Mouse (Mus musculus): ENCODE data around the gene Fn3k.

Fn3k gene

DNA sequence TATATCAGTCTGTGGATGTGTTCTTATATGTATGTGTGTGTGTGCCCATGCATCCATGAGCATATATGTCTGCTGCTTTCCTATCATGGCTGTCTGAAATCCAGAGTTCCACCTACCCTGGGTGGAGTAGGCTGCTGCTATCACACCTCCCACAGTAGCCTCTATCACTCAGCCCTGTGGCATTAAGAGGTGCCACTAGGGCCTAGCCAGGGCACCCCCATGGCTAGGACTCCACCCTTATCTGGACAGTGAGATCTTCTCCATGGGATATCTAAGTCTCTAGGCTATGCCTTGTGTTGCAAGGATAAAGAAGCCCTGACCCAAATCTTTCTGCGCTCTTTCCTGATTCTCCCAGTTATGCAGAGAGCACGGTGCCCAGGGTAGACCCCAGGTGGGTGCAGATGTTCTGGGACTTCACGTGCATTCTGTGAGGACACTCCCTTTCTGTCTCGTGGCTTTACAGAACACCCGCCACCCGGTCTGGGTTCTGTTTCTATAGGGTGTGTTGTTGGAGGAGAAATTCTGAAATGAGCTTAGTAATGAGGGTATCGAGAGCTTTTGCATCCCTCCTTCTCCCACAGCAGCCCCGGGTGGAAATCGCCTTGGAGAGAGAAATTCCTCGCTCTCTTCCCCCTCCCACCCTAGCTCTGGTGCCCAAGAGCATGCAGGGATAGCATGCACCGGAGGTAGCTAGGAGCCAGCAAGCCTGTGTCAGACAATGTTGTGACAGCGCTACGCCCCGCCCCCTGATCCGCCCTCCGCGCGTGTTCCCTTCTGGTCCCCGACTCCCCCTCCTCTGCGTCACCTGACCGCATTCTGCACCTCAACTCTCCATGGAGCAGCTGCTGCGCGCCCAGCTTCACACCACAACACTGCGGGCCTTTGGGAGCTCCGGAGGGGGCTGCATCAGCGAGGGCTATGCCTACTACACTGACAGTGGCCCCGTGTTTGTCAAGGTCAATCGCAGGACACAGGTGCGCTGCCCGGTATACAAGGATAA, at the start of gene Fn3k:
Fn3k (plus strand) TSS at position 758 of the 1,000 bp plus-strand sequence.
- DNase-seq (ENCODE audit: low spot score) = peak; percentile 88

DNA sequence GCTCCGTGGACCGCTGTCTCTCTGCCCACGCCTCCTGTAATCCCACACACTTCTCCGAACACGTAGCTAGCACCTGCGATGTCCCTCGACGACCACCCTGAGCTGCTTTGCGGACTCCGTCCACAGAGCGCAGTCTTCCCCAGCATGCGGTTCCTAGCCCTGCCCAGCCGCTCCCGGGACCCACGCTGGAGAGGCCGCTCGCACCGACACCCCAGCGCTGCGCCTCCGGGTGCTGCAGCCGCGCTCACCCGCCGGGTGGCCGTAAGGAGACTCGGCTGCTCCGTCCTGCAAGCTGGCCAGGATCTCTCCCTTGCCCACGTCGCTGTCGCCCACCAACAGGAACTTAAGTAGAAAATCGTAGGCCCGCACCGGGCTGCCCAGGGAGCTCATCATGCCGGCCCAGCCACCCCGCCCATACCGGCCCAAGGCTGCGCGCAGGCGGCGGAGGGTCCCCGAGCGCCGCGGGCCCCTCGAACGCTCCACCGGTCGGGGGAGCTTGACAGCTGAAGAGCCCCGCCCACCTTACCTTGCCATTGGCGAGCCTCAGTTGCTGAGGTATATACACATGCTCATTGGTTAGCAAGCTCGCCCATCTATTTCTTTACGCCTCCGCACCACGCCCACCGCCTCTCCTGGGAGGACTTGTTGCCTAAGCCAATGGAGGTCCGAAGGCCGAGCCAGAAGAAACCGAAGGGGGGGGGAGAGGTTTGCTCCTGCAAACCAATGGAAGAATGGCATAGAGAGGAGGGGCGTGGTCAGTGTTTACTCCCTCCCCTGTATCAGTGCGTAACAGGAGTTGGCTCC, 46.8 kb upstream of the Fn3k start, which contains the start of gene Rab40b:
Rab40b (minus strand) TSS at position 502 of the 804 bp plus-strand sequence.
- peak; percentile 95 for DNase-seq (ENCODE audit: low spot score)

DNA sequence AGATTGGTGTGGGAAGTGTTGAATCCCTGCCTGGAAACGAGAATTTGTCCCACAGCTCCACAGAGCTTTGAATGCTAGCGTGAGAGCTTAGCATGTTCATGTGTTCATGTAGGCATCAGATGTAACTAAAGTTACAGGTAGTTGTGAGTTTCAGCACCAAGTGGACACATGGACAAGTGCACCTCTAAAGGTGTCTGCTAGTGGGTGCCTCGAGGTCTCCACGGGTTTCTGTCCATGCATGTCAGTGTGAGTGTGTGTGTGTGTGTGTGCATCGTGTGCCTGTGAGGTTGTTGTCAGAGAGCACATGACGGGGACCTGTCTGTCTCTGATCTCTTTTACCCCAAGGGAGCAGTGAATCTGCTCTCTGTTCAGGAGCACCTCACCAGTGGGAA, 46.2 kb upstream of the Fn3k start:
- no peak for DNase-seq (ENCODE audit: low spot score)

- no peak for DNase-seq (ENCODE audit: low spot score)
Observed at GRCm38 (mm10) chr11:121390793-121391192, 43.9 kb upstream of the Fn3k start.

- DNase-seq (ENCODE audit: low spot score) = no peak
Observed at GRCm38 (mm10) chr11:121392405-121392804, 42.3 kb upstream of the Fn3k start.

DNA sequence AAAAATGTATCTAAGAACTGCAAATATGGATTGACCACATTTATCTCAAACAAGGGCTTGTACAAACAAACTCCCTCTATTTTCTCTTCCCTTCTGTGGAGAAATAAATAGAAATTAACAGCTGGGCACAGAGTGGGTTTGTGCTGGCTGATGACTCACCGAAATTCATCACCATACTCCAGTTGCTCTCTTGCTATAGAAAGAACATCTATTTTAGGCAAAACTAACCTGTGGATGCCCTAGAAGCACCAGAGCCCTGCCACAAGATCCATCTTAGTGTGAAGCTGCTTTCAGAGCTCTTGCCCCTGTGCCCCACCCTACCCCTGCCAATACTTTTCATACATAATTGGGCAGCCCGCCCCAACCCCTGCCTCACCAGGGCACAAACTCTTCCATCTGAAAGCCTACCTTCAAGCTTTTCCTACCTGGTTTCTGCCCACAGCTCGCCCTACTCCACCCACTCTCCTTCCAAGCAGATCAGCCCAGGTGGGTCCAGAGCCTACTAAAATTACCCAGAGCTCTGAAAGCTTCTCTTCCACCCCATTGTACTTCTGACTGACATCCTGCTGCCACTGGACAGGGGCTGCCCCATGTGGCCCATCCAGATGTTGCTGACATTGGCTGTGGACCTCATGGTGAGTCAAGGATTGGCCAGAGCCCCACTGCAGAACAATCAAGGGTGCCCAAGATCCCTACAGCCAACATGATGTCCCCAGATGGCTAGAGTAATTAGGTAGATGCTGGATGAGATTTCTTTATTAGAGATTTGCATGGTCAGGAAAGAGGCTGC, 27.2 kb upstream of the Fn3k start:
- DNase-seq (ENCODE audit: low spot score) = no peak

DNA sequence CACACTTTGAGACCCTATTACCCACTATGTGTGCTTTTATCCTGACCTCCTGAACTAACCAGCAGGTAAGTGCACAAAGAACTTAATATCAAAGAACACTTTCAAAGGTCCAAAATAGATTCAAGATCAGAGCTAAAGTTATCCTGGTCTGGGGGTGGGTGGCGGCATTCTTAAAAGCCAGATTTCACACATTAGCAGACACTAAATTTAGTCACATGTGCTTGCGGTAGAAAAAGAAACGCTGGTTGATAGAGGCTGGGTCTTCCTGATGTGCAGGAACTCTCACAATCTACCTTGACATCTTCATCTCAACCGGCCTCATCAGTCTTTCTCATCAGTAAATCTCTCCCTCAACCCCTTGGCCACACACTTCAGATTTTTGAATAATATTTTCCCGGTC, 20.0 kb upstream of the Fn3k start:
- DNase-seq (ENCODE audit: low spot score) = no peak

- no peak for DNase-seq (ENCODE audit: low spot score)
Observed at GRCm38 (mm10) chr11:121415351-121415750, 19.4 kb upstream of the Fn3k start.

- DNase-seq (ENCODE audit: low spot score) = no peak
Observed at GRCm38 (mm10) chr11:121417971-121418370, 16.7 kb upstream of the Fn3k start.

DNA sequence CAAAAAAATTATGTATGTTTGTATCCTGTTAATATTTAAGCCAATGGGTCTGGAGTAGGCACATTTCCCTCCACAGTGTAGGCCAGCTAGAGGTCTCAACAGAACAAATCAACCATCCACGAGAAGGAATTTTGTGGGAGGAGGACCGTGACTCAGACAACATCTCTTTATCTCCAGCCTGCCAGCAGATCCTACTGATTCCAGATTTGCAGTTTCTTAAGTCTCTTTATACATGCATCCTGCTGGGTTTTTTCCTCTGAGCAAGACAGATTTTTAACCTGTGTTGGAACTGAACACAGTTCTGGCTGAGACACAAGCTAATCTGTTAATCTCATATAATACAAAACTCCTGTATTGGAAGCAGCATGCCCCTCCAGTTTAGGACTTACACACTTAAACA, 15.8 kb upstream of the Fn3k start:
- DNase-seq (ENCODE audit: low spot score) = no peak

GRCm38 (mm10) chr11:121420379-121420778, 14.3 kb upstream of the Fn3k start:
- no peak for DNase-seq (ENCODE audit: low spot score)

DNA sequence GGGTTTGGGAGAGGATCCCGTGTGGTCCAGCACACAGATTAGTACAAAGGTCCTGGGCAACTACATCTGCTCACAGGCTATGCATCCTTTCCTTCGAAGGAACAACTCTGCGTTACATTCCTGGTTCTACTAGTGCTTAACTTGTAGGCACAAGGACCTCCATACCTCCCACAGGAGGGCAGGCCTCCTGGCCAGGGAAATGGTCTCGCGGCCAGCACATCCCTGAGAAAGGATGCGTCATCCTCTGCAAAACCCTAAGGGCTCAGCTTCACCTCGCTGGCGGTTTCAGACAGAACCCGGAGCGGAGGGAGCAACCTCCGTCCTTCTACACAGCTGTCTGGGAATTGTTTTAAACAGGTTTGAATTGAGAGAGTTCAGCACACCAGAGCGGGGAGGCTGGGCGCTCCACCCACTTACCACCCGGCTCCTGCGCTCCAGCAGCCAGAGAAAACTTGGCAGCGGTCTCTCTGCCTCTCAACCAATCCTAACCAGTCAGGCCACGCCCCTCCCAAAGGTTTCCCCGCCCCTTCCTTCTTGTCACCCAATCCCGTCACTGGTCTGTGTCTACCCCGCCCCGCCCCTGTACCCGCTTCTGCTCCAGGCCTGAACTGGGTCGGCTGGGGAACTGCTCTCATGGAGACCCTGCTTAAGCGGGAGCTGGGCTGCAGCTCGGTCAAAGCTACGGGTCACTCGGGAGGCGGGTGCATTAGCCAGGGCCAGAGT, 13.7 kb upstream of the Fn3k start, which contains the start of gene Fn3krp:
Fn3krp (plus strand) TSS at position 572 of the 723 bp plus-strand sequence.
- peak; percentile 100 for DNase-seq (ENCODE audit: low spot score)

DNA sequence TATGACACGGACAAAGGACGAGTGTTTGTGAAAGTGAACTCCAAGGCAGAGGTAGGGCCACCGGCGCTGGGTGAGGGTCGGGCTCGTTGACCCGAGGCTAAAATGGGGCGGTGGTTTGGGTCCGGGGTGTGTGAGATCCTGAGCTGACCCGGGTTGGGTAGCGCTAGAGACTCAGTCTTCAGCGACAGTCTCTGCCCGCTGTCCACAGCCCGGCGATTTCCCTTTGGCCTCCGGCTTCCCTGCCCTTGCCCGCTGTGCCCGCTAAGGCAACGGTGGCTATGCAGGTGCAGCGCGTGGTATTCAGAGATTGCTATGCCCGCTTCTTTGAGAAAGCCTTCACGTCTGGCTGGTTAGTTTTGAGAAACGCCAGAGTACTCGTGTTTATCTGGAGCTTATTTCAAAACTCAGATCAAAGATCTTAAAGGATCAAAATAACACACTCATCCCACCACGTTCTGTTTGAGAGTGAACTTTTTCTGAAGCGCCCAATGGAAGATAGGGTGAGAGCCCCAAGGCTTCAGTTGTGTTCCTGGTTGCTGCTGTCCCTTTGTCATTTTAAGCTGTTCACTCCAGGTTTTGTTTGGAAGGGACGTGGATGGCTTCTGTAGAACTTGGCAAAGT, 13.1 kb upstream of the Fn3k start:
- DNase-seq (ENCODE audit: low spot score) = no peak

DNA sequence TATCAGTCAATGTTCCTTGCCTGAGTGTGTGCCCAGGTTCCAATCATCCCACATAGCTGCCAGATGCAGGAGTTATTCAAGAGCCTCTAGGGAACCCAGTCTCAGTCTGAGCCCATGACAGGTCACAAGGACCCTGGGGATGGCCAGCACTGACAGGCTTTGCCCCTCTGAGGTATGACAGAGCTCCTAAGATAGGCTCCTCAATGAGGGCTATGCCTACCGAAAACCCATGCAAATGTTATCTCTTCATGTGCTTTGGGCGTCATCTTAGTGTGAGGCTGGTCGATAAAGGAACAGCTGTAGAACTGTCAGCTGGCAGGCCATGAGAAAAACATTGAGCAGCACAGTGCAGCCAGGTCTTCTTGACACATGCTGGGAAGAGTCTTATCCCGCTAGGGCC, 1.3 kb upstream of the Fn3k start:
- no peak for DNase-seq (ENCODE audit: low spot score)

GRCm38 (mm10) chr11:121437236-121437635, 2.5 kb downstream of the Fn3k start:
- DNase-seq (ENCODE audit: low spot score) = no peak

- DNase-seq (ENCODE audit: low spot score) = no peak
Observed at GRCm38 (mm10) chr11:121439686-121440292, 5.1 kb downstream of the Fn3k start.

DNA sequence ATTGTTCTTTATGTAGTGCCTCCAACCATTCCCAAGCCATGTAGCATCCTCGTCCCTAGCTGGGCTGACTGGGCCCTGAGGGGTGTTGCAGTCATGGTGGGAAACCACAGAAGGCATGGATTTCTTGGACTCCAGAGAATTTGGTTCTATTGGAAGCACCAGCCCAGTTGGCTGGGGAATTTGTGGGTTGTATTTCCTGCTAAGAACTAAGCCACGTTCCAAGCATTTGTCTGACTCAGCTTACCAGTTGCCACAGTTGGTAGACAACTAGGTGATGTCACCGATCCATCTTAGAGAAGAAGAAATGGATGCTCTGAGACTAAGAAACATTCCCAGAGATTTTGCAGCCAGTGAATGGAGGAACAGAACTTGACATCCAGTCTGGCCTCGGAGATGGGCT, 6.9 kb downstream of the Fn3k start:
- no peak for DNase-seq (ENCODE audit: low spot score)

DNA sequence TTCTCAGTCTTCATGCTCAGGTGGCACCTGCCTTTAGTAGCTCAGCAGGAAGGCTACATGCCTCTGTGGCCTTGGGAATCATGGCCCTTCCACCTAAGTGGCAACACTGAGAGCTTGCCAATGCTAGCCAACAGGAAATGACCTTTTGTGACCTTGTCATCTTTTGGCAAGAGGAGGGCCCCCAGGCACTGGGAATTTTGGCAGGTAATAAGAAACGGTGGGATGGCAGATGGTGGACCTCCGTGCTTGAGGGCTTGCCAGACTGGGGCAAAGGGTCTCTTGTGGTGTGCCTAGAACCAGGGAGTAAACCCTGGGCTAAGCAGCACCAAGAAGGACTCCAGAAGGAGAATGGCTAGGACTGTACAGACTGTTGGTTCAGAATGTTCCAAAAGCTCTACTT, 7.4 kb downstream of the Fn3k start:
- DNase-seq (ENCODE audit: low spot score) = no peak

DNA sequence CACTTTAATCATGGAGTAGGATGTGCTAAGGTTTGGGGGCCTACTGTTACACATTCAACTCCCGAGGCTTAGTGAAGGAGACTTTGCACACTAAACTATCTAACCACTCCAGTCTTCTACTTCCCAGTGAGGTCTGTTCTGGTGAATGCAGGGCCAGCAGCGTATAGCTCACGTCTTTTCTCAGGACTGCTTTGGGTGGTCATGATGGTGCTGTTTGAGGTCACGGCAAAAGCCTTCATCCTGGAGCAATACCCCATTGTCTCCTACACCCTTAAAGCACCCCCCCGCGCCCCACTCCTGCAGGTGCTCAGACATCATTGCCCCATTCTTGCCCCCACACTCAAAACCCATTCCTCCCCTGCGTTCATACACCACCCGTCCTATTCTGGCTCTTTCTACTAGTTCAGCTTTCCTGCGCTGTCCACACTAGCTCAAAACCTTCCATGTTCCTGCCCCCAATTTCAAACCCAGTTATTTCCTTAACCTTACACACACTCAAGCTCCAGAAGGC, 16.6 kb downstream of the Fn3k start:
- peak; percentile 56 for DNase-seq (ENCODE audit: low spot score)
